Mouse (Mus musculus) gastrocnemius, adult 8-10 months (tissue): Measurements from ENCODE around the gene Set. TPM values are rescaled to one million over a fixed set of nuclear protein-coding genes. Genes with fewer than 3 reads are reported as not detected.
"Not testable (repeated sequence)": the region's sequence is repeated elsewhere in the genome, so short reads cannot be mapped to it uniquely, and the experiment has no call there.

Source experiments
- DNase-seq, 2 experiments: peaks; one replicate each; pipeline ENCODE4 v3.0.0; 2022; ENCODE audit warnings: low spot score in 2 of 2
- total RNA-seq, 4 experiments: library from RNA; stranded (reverse); gene quantifications; 2 replicates each; pipeline ENCODE4 v1.2.4; 2022

The Set gene
- 100 to 1,000 TPM; 106 to 121 (median 118) TPM for total RNA-seq

DNA sequence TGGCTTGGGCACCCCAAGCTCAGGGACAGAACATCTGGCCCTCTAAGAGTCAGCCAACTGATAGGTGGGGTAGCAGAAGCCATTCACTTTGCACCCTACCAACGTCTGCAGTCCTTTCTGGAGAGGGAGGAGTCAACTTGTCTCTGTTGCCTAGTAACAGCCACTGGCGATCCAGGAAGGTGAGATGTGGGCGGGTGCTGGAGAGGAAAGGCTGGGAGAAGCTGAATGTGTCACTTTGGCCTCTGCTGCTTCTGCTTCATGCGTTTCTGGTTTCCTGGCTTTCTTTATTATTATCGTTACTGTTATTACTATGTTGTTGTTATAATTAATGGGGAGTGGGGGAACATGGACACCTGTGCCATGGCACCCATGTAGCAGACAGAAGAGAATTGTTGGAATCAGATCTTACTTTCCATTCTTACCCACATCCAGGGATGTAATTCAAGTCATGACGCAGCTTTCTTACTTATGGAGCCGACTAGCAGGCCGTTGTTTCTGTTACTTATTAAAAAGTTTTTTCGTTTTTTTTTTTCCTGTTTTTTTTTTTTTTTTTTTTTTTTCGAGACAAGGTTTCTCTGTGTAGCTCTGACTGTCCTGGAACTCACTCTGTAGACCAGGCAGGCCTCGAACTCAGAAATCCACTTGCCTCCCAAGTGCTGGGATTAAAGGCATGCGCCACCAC, at the start of gene Set:
Gene Set (plus strand): TSS at position 156 of the 682 bp plus-strand sequence.
- DNase-seq: no peak

DNA sequence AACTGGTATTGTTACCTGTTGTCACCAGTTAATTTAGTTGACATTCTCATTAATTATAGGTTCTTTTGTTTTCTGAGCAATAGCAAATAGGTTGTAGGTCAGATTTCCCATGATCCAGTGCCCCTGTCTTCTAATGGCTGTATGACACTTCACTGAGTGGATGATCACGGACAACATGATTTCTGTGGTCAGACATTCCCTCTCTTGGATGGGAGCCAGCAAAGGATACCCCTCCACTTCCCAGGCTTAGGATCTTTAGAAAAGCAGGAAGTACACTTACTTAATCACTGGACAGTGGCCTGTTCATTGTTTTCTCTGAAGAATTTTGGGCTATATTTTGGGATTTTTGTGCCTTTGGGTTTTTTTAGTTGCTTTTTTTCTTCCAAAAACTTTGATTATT, 48.1 kb upstream of the Set start:
- no peak for DNase-seq

DNA sequence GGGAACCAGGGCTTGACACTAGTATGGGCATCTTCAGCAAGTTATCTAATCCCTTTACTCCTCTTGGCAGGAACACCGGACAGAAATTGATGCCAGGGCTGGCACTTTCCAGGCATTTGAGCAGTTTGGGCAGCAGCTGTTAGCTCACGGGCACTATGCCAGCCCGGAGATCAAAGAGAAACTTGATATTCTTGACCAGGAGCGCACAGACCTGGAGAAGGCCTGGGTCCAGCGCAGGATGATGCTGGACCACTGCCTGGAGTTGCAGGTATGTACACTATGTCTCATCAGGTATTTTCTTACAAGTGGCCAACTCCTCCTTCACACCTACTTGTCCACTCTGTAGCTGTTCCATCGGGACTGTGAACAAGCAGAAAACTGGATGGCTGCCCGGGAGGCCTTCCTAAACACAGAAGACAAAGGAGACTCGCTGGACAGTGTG, 46.3 kb upstream of the Set start:
- DNase-seq: peak; percentile 80 to 88

DNA sequence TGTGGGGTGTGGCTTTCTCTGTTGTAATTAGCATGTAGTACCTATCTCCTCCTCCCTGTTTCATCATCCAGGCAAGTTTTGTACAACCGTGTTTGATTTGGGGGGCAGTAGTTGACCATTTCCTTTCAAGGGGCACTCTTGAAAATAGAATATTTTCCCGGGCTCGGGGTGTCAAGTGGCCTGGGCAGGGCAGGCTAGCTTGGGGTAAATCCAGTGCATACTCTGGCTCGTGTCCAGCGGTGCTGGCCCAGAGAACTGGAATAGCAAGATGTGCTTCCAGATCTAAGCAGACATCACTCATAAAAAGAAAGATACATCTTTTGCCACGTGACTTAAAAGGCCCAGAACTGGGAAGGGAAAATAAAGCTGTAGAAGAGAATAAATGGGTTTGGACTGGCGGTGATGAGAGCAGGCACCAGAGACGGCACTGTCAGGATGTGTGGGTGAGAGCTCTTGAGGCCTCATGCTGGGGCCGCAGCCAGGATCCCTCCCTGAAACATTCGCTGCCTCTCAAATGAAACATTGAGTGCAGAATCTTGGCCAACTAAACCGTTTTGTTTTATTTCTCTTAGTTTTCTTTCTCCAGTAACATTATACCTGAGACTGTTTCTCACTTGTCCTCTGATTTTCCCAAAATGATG, 42.7 kb upstream of the Set start:
- DNase-seq: peak; percentile 51 to 62

DNA sequence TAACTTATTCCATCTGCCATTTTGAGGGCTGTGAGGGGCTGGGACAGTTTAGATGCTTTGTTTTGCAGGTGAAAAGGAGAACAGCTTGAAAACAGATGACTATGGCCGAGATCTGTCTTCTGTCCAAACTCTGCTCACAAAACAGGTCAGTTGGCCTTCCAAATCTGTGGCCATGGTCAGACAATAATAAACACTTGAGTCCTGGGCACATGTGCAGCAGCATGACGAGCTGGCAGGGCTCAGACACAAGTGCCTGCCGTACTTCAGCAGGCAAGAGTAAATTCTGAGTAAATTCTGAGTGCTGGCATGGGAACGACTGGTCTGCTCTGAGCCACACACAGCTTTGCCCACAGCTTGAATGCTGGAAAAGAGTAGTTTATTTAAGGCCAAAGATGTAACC, 31.7 kb upstream of the Set start:
- no peak for DNase-seq

DNA sequence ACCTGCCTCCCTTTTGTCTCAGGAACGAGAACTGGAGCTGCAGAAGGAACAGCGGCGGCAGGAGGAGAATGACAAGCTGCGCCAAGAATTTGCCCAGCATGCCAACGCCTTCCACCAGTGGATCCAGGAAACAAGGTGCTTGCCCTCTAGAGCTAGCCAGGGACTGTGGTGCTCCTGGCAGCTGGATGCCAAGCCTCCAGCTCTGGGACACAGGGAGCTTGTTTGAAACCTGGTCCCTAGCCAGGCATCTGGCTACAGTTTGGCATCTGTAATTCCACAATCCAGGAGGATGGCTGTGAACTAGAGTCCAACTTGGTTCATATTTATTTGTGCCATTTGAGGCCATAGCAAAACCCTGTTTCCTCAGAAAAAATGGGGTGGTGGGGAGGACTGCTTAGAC, 30.2 kb upstream of the Set start:
- DNase-seq: no peak

DNA sequence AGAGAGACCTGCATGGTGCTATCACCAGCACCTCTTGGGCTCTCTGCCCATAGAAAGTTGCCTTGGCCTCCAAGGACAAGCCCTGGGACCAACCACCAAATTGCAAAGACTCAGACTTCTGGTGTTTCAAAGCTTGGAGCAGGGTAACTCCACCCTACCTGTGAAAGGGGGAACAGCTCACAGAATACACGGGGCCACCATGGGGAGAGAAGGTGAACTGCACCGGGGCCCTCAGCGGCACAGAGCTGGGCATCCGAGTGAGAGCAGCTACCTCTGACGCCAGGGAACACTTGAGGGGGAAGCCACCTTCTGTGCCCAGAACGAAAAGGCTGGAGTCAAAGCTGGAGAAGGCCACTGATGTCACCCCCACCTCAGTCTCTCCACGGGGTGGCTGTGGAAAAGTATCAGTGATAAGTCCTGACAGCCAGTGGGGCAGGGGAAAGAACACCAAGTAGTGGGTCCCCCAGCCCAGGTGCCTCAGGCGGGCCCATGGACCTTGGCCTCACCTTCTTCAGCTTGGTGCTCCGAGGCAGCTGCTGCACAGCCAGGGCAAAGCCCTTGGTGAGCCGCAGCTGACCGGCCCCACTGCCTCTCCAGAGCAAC, 24.8 kb upstream of the Set start:
- no peak for DNase-seq

DNA sequence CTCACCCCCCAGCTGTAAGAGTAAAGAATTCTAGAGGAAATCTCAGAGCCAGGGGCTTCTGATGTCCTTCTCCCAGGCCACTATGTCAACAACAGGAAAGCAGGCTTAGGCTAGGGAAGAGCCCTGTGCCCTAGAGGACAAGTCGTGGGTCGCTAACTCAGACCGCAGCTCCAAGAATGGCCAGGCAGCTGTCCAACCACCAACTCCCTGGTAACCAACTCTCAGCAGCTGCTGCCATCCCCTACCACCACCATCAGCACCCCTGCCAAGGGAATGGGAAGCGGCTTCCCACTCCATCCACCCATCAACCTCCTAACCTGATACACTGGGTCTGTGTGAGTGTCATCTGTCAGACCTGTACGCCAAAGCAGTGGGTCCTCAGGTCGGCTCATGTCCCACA, 24.2 kb upstream of the Set start:
- DNase-seq: no peak

DNA sequence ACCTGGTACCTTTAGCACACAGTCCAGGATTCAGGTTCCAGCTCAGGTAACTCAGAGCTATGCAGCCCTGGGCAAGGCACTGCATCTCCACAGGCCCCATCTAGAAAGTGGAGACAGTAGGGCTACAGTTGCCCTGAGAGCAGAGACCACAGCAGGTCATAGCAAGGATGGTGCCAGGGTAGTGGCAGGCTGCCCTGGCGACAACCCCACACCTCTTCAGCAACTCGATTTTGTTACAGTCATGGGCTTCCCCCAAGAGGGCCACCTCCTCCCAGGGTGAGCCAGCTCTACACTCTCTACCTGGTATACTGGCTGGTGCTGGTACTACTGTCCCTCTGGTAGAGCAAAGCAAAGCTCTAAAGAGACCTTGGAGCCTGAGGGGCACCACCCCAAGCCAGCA, 19.4 kb upstream of the Set start:
- peak in 1 of 2 experiments; percentile 59 for DNase-seq

DNA sequence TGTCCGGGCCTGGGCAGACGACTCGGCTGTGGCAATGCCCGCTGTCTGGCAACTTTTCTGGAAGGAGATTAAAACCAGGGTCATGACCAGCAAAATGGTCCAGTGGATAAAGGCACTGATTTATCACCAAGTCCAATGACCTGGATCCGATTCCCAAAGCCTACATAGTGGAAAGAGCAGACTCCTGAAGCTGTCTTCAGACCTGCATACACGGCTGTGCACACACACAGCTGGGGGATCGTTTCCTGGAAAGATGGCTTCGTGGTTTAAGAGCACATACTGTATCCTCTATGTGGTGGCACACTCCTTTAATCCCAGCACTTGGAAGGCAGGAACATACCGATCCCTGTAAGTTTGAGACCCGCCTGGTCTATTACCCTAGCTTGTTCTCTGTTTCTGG, 18.8 kb upstream of the Set start:
- no peak for DNase-seq

DNA sequence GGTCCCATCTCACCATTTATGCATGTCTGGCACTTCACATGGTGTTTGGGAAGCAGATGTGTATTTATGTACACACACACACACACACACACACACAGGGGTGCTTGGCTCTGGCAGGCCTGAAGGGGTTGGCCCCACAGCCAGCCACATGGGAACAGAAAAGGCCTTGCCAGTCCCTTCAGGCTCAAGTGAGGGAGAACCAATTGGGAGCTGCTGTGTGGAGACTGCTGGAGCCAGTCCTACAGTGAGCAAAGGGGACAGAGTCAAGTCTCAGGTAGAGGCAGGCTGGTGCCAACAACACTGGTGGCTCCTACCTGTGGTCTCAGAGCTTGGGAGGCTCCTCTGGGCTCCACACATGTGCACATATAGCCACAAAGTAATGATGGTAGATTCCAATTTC, 17.5 kb upstream of the Set start:
- no peak for DNase-seq

DNA sequence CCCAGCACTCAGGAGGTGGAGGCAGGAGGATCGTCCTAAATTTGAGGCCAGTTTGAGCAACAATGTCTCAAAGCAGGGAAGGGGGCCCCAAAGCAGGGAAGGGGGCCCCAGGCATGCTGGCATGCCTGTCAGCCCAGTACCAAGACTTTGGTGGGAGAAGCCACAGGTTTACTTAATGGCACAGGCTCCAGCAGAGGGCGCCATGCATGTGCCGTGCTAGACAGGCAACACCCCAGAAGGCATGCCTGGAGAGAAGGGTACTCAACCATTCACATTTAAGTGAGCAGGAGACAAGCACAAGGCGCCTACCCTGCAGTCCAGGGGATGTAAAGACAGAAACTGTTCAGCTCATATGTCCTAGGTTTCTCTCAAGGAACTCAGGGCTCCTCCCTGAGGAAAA, 14.7 kb upstream of the Set start:
- peak; percentile 47 to 52 for DNase-seq

DNA sequence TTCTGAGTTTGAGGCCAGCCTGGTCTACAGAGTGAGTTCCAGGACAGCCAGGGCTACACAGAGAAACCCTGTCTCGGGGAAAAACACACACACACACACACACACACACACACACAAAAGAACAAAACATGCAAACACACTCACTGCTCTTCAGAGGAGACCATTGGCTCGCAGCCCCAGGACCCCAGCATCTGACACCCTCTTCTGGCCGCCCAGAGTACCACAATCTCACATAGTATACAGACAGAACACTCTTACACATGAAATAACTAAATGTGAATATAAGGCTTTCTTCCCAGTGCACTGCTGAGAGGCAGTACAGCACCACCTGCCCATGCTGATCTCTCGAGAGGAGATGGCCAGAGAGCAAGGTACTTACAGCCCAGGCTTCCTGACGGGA, 12.6 kb upstream of the Set start:
- no peak for DNase-seq

DNA sequence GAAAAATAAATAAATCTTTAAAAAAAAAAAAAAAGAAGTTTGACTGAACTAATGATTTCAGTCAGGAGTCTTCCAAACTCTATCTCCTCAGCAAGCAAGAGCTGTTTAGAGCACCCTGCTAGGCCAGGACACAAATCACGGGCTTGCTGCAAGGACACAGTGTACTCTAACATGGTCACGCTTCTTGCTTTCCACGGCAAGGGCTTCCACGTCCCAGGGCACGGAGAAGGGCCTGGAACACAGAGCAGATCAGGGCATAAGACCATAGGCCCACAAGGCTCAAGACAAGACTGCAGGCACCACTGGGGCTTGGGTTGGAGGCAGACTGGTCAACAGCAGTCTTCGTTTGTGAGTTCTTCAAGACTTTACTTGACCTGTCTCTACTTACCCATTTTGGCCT, 10.1 kb upstream of the Set start:
- DNase-seq: no peak

DNA sequence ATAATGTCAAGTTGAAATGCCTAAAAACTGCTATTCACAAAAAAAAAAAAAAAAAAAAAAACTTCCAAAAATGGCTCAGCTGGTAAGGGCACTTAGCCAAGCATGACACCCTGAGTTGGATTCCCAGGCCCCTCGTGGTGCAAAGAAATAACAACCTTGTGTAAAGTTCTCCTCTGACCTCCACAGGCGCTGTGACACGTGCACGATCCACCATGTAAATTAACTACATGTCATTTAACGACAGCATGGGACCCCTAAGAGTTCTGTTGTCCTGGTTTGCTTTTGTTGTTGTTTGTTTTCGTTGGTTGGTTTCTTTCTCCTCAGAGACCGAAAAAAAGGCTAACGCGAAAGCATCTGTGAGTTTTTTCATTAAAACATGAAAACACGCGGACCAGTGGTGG, 9.1 kb upstream of the Set start:
- DNase-seq: no peak

DNA sequence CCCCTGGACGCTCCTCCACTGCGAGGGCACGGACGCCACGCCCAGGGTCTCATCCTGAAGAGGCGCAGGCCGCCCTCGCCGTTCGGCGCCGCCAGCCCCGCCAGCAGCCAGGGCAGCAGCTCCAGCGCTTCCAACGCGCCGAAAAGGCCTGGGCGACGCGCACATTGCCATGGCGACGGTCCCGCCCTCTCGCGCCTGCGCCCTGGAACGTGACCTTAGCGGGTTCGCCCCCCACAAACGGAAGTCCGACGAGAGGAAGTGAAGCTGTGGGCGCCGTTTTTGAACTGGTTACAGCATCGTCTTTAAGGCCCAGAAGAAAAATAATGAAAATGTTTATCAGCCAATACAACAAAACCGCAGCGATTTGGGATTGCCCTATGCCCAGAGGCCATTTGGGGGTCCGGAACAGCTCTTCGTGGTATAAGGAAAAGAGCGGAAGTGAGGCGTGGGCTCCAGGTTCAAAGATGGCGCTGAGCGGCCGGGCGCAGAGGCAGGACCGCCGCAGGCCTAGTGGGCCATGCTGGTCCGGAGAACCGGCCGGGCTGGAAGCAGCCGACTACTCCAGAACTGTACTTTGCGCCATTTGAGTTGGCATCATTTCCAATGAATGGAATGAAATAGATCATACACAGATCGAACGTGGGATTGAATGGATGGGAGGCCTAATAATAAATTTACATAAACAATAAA, 8.3 kb upstream of the Set start, which contains the start of gene Wdr34:
Gene Wdr34 (minus strand): TSS at position 183 of the 690 bp plus-strand sequence.
- DNase-seq: peak; percentile 94 to 96

DNA sequence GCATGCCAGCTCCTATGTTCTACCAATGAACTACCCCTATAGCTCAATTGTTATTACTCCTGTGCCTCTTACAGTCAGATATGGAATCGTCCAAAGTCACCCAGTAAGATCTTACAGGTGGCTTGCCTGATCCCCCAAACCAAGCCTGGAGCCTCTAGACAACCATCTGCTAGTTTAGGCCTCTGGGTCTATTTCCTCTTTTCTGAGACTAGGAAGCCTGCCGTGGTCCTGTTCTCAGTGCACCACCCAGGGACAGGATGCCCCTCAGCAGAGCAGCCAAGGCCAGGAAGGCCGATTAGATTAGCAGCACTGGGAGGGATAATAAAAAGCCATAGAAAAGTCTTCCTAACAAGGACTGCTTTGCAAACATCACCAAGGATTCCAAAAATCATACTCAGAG, 7.3 kb upstream of the Set start:
- no peak for DNase-seq

DNA sequence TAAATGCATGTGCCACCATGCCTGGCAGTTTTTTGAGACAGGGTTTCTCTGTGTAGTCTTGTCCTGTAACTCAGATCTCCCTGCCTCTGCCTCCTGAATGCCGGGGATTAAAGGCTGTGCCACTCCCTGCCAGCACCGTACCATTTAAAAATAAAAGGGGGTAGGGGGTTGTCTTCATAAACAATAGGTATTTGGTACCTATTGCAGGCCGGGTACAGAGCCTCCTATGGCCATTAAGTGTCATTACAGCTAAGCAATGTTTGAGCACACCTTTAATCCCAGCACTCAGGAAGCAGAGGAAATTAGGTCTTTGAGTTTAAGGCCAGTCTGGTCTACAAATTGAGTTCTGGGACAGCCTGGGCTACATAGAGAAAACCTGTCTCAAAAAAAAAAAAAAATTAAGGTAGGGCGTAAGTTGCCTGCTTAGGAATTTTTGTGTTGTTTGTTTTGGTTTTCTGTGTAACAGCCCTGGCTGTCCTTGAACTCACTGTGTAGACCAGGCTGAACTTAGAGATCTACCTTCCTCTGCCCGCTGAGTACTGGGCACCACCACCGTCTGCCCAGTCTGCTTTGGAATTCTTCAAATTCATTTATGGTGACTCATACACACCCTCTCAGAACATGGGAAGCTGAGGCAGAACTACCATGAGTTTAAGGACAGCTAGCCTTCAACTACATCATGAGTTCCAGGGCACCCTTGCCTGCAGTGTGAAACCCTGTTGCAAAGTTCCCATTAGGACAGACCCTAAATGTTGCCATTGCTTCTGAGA, 5.0 kb upstream of the Set start:
- DNase-seq: no peak

DNA sequence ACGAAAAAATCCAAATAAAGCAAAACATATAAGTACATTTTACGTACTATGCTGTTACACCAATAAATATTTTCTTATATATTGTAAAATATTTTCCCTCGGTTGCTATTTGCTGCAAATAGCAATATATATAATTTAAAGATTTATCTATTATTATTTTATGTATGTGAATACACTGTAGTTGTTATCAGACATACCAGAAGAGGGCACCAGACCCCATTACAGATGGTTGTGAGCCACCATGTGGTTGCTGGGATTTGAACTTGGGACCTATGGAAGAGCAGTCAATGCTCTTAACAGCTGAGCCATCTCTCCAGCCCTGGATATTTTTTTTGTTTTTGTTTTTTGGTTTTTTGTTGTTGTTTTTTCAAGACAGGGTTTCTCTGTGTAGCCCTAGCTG, 1.9 kb upstream of the Set start:
- DNase-seq: not testable (repeated sequence)

DNA sequence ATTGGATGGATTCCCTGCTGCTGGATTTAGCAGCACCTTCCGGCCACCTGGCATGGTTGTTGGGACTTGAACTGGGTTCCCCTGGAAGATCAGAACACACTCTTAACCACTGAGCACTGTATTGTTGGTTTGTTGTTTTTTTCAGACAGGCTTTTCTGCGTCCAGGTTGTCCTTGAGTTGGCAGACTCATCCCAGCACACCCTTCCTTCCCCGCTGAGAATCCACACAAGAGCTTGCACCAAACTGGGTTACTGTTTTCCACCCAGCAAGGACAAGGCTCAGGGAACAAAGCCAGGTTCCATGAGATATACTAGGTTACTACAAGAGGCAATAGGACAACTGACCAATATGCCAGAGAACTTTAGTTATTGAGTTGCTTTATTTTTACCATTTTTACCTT, 442 bp upstream of the Set start:
- DNase-seq: no peak

DNA sequence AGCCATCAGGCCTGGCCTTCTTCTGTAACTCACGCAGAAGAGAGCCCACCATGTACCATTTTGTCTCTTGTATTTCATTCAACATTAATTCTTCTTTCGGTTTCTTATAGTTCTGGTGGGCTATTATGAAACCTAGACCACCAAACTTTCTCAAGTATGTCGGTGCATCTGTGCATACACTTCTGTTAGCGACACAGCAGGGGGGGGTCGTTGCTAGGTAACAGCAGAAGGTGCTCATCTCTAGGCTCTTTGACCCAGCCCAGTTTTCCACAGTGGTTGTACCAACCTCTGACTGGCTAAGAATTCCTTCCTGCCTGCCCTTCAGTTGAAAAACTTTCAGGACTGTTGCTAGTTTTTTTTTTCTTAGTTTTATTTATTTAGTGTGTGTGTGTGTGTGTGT, 1.2 kb downstream of the Set start:
- no peak for DNase-seq
